Mouse (Mus musculus) lung, adult 18-20 months (tissue): ENCODE data around the gene Ccnc.
"Not testable (repeated sequence)": the region's sequence is repeated elsewhere in the genome, so short reads cannot be mapped to it uniquely, and the experiment has no call there.

ENCODE experiments used
- DNase-seq, 2 experiments: peaks; one replicate each; pipeline ENCODE4 v3.0.0; 2022; ENCODE audit warnings: mixed read lengths in 2 of 2

Ccnc gene

DNA sequence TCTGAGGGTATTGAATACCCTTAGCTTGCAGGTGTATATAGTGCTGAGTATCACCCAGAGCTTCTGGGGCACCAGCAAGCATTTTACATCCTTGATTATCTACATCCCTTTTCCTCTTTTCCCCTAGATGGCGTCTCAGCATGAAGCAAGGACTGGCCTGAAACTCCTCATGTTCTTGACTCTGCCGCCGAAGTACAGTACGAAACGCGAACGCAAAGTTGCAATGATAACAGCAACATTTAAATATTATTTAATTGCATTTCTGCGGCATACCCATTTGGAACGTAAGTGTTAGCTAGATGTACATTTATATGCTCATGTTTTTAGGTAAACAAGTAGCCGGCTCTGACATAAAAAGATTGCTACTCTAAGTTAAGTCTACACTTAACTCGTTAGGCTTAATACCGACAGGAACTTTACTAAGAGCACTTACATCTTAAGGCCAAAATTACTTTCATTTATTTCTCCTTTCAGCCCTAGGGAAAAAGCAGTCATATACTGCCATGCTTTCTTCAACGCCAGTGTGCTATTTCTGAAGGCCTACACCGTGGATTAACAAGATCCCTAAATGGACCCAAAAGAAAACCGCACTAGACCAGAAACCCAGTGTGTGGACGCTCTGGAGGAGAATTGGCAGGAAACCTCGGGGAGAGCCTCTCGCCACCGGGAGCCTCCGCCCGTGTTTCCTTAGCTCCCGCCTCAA lies 438 bp upstream of the Ccnc start:
- peak; percentile 20 to 53 for DNase-seq

DNA sequence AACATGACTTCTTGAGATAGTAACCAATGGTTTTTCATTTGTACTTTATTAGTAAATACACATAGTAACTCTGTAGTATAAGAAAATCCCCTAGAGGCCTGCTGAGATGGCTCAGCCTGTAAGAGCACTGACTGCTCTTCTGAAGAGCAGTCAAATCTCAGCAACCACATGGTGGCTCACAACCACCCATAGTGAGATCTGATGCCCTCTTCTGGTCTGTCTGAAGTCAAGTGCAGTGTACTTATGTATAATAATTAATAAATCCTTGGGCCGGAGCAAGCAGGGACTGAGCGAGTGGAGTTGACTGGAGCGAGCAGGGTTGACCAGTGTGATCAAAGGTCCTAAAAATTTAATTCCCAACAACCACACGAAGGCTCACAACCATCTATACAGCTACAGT lies 11.7 kb downstream of the Ccnc start:
- DNase-seq = peak in 1 of 2 experiments; percentile 14

DNA sequence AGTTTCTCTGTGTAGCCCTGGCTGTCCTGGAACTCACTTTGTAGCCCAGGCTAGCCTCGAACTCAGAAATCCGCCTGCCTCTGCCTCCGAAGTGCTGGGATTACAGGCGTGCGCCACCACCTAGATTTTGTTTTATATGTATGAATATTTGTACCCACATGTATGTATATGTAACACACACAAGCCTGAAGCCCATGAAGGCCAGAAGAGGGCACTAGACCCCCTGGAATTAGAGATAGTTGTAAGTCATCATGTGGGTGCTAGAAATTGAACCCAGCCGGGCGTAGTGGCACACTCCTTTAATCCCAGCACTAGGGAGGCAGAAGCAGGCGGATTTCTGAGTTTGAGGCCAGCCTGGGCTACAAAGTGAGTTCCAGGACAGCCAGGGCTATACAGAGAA lies 16.6 kb downstream of the Ccnc start:
- DNase-seq = not testable (repeated sequence)

DNA sequence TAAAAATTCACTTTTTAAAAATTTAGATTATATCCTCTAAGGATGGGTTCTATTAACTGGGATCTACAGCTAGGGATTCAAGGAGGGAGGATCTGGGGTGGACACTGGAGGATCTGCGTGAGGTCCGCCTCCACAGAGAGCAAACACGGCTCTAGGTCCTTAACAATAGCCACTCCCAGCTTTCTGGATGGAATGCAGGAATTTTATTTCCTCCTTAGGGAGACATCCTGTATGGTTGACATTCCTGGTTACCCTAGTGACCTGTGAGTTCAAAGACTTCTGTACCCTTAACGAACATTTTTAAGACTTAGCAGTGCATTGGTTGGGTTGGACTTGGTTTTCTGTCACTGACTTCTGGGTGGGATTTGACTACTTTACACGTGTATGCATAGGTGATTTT lies 18.2 kb downstream of the Ccnc start:
- DNase-seq = no peak

DNA sequence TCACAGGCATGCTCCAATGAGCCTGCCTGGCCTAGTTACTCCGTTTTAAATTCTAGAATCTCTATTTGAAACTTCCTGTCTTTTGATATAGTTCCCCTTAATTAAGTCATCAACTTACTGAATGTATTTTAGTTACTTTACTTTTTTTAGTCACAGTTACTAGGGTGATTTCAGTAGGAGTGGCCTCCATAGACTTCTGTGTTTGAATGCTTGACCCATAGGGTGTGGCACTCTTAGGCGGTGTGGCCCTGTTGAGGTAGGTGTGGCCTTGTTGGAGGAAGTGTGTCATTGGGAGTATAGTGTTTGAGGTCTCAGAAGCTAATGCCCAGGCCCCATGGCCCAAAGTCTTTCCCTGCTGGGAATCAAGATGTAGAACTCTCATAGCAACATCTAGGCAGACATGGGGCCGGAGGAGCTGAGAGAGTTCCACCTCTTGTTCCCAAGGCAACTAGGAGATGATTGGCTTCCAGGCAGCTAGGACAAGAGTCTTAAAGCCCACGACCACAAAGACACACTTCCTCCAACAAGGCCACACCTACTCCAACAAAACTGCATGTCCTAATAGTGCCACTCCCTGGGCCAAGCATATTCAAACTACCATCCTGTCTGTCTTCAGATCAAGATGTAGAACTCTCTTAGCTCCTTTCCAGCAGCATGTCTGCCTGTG lies 27.8 kb downstream of the Ccnc start:
- peak; percentile 21 to 26 for DNase-seq

DNA sequence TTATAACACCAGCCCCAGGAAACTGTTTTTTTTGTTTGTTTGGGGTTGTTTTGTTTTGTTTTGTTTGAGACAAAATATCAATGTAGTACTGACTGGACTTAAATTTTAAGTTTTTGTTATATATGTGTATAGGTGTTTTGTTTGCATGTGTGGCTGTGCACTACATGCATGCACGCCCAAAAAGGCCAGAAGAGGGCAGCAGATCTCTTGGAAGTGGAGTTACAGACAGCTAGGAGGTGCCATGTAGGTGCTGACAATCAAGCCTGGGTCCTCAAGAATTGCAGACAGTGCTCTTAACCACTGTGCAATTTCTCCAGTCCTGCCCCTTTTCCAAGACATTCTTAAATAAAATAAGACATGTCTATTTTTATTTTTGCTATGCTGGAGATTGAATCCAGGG lies 31.4 kb downstream of the Ccnc start:
- no peak for DNase-seq

DNA sequence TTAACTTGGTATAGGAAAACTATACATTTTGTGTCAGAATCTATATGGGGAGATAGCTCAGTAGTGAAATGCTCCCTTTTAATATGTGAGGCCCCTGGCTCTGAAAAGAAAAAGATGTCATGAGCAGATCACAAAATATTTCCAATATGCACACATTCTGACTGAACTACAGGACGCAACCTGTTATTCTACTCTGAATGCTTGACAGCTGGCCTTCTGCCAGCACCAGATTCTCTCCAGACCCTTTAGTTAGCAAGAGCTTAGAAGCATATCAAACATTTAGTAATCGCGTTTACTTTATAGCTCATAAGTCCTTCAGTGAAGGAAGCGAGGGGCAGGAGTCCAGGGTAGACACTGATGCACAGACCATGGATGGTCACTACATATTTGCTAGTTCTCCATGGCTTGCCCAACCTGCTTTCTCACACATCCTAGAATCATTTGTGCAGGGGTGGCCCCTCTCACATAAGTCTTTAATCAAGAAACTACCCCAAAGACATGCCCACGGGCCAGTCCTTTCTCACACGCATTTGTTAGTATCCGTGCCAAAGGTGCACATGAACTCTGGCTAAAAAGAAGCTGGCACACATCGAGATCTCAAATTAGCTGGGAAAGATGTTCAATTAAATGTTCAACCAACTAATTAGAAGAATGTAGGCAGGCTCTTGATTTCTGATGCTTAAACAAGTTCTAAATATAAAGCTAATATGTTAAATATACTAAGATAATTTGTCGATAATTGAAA lies 34.1 kb downstream of the Ccnc start:
- peak; percentile 12 to 25 for DNase-seq

DNA sequence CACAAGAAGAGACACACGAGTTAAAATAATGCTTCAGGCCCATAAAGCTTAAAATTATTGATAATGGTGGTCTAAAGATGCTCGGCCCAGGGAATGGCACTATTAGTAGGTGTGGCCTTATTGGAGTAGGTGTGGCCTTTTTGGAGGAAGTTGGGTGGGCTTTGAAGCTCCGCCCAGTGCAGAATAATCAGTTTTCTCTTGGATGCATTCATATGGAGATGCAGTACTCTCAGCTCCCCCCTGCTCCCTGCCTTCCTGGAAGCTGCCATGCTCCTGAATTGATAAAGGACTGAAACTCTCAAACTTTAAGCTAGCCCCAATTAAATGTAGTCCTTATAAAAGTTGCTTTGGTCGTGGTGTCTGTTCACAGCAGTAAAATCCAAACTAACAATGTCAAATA lies 36.3 kb downstream of the Ccnc start:
- no peak for DNase-seq

DNA sequence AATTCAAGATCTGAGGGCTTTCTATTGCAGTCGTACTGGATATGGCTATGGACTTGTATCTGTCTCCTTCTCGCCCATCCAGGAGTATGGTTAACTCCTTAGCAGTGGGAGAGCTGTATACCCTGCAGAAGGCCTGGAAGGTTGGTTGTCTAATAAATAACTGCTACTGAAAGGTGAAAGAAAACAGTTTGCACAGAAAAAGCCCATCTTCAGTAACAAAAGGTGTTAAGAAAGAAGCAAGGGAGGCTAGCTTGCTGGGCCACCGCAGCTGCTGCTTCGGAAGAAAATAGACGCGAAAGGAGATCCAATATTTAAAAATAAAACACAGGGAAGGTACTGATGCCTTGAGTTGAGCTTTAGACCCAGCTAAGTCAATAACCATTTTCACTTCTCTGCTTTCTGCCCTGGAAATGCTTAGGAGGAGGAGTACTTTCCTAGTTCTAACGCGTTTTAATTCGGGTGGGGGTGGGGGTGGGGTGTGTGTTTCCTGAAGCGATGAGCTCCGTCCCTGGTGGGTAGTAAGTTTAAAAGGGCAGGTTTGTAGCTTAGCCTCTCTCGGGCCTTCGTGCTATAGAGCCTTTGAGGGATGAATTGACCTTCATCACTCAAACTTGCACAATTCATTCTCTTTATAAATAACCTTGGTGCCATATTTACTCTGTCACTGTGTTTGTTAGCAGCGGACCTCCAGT lies 38.8 kb downstream of the Ccnc start:
- no peak for DNase-seq

DNA sequence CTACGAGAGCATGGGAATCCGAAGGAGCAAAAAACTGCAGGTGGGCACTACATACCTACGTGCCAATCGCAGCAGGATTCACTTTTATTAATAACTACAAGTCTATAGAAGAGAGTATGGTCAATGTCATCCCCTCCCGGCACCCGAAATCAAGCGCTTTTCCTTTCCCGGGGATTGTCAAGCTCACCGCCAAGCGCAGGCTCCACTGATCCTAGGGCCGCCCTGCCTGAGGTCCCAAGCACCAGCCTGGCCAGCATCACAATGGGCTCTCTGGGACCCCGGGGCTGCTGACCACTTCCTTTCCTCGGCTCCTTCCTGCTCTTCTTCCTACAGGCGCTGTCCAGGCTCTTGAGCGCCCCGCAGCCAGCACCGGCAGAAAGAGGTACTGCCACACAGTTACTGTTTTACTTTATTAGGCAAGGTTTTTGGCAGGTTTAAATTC lies 39.4 kb downstream of the Ccnc start, which contains the start of the genes Usp45 and Tstd3:
Gene Usp45, plus strand, starts transcription at position 294 of the 442 bp plus-strand sequence.
Gene Tstd3, minus strand, starts transcription at position 350 of the 442 bp plus-strand sequence.
- peak; percentile 79 to 85 for DNase-seq

DNA sequence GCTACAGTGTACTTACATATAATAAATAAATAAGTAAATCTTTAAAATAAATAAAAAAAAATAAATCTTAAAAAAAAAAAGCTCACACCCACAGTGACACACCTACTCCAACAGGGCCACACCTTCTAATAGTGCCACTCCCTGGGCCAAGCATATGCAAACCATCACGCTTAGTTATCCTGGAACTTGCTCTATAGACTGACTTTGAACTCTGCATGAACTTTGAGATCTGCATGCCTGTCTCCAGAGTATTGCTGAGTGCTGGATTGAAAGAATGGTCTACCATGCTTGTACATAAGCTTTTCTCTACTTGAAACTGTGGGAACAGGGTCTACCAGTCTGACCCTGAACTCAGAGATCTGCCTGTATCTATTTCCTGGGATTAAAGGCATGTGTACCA lies 43.6 kb downstream of the Ccnc start:
- DNase-seq = no peak

DNA sequence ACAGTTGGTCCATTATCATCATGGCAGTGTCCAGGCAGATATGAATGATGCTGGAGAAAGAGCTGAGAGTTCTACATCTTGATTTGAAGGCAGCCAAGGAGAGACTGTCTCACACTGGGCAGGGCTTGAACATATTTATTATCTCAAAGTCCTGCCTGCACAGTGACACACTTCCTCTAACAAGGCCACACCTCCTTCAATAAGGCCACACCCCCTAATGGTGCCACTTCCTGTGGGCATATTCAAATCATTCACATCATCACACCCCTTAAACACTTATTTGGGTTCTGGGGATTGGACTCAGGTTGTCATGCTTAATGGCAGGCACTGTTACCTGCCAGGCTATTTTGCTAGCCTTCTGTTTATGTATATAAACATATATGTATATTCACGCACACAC lies 44.8 kb downstream of the Ccnc start:
- no peak for DNase-seq

DNA sequence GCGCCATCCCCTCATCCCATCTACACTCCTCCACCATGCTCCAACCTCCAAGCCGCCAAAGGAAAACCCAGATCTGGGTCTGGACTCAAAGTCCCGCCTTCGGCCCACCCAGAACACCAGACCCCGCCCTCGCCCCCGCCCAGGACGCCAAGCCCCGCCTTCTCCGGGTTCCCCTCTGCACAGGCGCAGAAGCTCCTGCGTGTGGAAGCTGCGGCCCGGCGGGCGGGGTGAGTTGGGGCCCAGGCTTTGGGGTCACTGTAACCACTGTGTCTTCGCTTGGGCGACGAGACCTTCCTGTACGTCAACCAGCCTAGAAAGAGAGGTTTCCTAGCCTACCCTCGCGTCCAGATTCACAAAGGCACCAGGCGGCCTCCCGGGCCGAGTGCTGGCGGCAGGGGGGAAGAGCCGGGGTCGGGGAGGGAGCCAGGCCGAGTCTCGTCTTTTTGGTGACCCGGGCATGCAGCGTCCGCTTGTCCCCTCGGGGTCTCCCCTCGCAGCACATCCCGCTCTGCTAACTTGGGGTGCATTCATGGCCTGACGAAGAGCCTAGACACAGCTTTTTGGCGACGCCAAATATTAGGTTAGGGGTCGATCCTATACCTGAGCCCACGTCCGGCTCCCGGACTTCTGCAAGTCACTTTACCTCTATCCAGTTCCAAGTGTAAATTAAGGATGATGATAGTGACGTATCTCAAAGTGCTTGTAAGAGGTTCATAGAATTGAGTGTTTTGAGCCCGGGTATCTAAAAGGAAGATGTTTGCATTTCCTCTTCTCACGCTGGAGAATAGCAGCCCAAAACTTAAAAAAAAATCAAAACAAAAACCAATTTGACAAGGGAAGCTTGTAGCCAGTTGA lies 48.8 kb downstream of the Ccnc start:
- peak; percentile 87 to 92 for DNase-seq

DNA sequence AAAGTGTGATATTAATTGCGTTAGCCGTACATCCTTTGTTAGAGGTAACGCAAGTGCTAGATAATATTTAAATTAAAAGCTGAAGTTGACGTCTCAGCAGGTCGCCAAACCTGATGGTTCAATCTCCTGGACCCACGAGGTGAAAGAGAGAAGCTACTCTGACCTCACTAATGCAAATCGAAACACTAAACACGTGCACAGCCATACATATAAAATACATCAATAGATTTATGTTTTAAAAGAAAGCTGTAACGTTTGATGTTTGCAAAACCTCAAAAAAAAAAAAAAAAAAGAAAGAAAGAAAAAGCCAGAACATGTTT lies 49.4 kb downstream of the Ccnc start:
- DNase-seq = no peak

DNA sequence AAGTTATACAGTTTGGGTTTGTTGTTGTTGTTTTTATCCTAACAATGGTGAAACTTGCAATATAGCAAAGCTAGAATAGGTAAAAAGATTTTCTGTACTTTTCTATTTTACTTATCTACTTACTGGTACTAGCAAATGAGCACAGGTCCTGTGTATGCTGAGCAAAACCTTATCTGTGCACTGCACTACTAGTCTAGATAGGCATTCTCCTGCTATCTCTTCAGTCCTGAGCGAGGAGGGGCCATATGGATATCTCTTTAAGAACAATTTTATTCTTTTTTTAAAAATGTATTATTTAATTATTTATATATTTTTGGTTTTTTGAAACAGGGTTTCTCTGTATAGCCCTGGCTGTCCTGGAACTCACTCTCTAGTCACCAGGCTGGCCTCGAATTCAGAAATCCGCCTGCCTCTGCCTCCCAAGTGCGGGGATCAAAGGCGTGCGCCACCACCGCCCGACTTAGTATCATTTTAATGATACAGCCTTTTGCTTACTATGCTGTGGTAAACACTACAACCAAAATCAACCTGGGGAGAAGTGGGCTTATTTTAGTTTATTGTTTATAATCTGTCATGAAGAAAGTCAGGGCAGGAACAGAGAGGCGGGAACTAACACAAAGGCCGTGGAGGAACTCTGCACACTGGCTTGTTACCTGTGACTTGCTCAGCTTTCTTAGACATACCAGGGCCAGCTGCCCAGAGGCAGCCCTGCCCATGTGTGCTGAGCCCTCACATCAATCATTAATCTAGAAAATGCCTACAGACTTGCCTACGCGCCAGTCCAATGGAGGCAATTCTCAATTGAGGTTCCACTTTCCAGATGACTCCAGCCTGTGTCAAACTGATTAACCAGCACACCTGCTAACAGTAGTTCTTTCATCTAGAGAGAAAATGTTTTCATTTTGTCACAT lies 53.6 kb downstream of the Ccnc start:
- no peak for DNase-seq

DNA sequence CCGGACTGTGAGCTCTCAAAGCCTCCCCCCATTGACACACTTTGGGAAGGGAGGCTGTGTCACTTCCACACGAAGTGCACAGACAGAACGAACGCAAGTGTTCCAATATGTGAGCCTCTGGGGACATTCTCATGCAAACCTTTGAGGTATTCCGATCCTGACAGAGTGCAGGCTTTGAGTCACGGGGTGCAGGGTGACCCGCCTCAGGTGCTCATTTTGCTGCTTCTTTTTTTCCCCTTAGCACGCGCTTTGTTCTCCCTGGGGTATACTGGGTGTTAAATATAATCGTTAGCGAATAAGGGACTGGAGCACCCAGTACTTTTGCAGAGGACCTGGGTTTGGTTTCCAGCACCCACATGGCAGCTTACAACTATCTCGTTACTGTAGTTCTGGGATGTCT lies 58.8 kb downstream of the Ccnc start:
- DNase-seq = no peak

DNA sequence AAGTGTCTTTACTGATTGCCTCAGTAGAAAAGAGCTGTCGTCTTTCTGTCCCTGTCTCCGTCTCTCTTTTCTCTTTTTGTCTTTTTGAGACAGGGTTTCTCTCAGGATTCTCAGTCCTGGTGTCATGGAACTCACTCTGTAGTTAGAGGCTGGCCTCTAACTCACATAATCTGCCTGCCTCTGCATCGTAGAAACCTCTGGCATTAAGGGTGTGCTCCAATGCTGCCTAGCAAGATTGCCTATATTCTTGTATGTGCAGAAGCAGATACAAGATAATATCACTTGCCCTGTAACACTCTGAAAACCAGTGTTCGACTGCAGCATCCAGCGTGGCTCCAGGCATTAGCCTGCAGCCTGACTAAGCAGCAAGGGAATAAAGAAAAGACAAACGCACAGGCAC lies 61.4 kb downstream of the Ccnc start:
- DNase-seq = no peak

DNA sequence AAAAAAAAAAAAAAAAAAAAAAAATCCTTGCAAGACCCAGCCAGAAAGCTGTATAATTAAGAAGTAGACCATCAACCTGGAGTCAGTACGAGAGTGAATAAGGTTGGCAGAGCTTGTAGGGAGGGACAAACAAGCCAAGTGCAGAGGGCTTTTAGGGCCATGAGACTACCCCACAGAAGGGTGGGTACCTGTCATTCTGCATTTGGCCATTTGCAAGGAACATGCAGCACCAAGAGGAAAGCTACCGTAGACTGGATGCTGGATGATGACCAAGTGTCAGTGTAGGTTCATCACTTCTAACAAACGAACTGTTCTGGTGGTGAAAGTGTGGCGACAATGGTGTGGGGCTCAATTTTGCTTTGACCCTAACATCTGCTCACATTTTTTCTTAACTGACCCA lies 62.3 kb downstream of the Ccnc start:
- DNase-seq = no peak

DNA sequence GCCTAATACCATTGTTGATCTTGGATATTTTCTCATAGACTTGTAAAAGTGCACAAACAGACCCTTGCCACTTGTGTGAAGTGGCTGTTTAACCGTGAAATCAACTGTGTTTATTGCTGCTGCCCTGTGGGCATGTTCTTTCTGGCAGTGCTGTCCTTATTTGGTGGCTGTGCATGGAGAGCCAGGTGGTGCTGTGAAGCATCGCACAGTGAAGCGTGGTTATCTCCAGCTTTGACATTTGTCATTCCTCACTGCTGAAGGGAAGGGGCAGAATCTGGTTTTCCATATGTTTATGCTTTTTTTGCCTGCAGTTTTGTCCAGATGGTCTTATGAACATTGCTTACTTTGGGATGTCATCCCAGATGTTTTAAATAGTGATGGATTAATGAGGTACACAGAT lies 66.1 kb downstream of the Ccnc start:
- DNase-seq = no peak

DNA sequence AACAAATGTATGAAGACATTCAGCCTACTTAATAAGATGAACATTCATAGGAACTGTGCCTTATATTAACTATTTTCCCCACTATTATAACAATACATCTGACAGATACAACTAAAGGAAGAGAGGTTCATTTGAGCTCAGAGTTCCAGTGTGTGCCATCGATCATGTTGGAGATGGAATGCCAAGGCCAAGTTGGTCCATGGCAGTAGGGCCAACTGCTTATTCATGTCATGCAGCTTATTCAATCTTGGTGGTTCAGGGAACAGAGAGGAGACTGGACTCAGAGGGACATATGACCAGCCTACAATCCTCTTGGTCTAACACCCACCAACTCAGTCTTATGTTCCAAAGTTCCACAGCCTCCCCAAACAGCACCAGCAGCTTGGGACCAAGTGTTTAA lies 73.5 kb downstream of the Ccnc start:
- DNase-seq = no peak

DNA sequence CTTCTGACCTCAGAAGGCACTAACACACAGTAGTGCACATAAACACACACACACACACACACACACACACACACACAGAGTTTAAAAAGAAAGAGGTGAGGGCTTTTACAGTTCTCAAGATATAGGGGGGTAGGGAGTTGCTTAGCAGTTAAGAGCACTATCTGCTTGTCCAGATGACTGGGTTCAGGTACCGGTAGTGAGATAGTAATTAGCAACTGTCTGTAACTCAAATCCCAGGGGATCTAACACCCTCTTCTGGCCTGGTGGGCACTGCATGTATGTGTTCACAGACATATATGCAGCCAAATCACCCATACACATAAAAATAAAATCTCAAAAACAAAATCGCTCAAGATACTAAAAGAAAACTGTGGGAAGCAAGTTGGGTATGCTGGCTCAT lies 74.1 kb downstream of the Ccnc start:
- no peak for DNase-seq
